Mouse (Mus musculus) forebrain, embryonic 16.5 days (tissue): Measurements from ENCODE around the gene Cd7. TPM values are rescaled to one million over a fixed set of nuclear protein-coding genes. Genes with fewer than 3 reads are reported as not detected.

Source experiments
- ATAC-seq: fragments of 200-750 bp; cut with Nextera tagmentation; 2 replicates; pipeline ENCODE4 v1.8.0; 2017; ENCODE audit warnings: mild to moderate bottlenecking, moderate library complexity
- H3K27ac ChIP-seq: fragments of 300-500 bp; sonication (generic); 2 replicates; pipeline ENCODE4 v1.5.1; 2014; ENCODE audit warnings: low read length, control low read depth
- H3K27me3 ChIP-seq: fragments of 300-500 bp; sonication (generic); replicated peaks from 2 replicates; pipeline ENCODE4 v1.6.1; 2014; ENCODE audit warnings: low read length; ENCODE audit not compliant: control insufficient read depth, insufficient read depth
- H3K36me3 ChIP-seq: fragments of 300-500 bp; sonication (generic); 2 replicates; pipeline ENCODE4 v1.6.1; 2014; ENCODE audit not compliant: control insufficient read depth, insufficient read depth
- H3K4me1 ChIP-seq: fragments of 300-500 bp; sonication (generic); replicated peaks from 2 replicates; pipeline ENCODE4 v1.6.1; 2014; ENCODE audit warnings: low read length; ENCODE audit not compliant: control insufficient read depth, insufficient read depth
- H3K4me2 ChIP-seq: fragments of 300-500 bp; sonication (generic); 2 replicates; pipeline ENCODE4 v1.6.1; 2014; ENCODE audit warnings: mild to moderate bottlenecking, low read length, control low read depth
- H3K4me3 ChIP-seq: fragments of 300-500 bp; sonication (generic); replicated peaks from 2 replicates; pipeline ENCODE4 v1.5.1; 2014; ENCODE audit warnings: mild to moderate bottlenecking, low read length, control low read depth
- H3K9ac ChIP-seq: fragments of 300-500 bp; sonication (generic); replicated peaks from 2 replicates; pipeline ENCODE4 v1.6.1; 2014; ENCODE audit warnings: low read depth, low read length, control low read depth
- H3K9me3 ChIP-seq: fragments of 300-500 bp; sonication (generic); 2 replicates; pipeline ENCODE4 v1.6.1; 2016; ENCODE audit warnings: low read length; ENCODE audit not compliant: control insufficient read depth
- WGBS: fragments of 180-500 bp; shearing (Covaris S2); extraction: QIAGEN DNeasy Blood & Tissue Kit; methylation state at CpG from one replicate; pipeline ENCODE4 v1.1.7; 2014; 5-methylcytosine and 5-hydroxymethylcytosine counted together
- polyA plus RNA-seq: library from polyadenylated mRNA; unstranded; fragments of >200 nt; fragmentation: Nextera tagmentation; extraction: Ambion mirVana; gene quantifications from 2 replicates; pipeline ENCODE4 v1.2.1, GENCODE M21; 2015

The Cd7 gene
- polyA plus RNA-seq, 1 experiment from 2014 or later = not detected

DNA sequence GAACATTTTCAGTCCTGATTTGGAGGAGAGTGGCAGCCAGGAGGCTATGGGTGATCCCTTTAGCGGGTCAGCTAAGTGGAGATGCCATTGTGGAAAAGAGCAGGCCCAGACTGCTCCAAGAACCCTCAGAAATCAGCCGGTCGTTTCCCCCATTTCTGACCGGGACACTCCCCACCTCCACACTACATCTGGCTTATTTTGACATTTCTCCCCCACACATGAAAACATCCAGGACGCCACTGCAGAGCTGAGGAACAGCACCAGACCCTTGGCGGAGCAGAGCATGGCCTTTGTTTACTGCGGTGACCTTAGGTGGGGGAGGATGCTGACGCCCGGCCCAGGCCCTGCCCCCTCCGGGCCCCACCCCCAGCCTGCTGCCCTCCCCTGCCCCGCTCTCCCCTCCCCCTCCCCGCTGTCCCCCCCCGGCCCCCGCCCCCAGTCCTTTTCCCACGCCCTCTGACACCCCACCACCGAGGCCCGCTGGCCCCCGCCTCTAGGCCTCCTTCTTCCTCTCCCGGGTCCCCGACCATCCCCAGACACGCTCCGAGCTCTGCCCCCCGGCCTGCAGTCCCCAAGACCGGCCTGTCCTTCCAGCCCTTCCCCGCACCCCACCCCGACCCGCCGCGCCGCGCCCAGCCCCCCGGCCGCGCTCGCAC is 49.0 kb downstream of the Cd7 start:
- no peaks in the 10 kb centered on the region for H3K9me3 ChIP-seq
- H3K27me3 ChIP-seq = no peaks in the 10 kb centered on the region
- 0 out of 2 replicates have a peak, but pooled peaks cover 2% of the 10 kb centered on the region for H3K36me3 ChIP-seq
- peak overlapping the region; percentile 92 for H3K4me3 ChIP-seq
- peak overlapping the region; percentile 93 for H3K27ac ChIP-seq
- peak overlapping the region; percentile 97 for H3K4me2 ChIP-seq
- peak overlapping the region; percentile 100 for H3K9ac ChIP-seq
- WGBS = under 1% methylated on average over 25 of the region's 35 CpGs
- peaks cover 38% of the 10 kb centered on the region for H3K4me1 ChIP-seq
- peak; percentile 32 for ATAC-seq

DNA sequence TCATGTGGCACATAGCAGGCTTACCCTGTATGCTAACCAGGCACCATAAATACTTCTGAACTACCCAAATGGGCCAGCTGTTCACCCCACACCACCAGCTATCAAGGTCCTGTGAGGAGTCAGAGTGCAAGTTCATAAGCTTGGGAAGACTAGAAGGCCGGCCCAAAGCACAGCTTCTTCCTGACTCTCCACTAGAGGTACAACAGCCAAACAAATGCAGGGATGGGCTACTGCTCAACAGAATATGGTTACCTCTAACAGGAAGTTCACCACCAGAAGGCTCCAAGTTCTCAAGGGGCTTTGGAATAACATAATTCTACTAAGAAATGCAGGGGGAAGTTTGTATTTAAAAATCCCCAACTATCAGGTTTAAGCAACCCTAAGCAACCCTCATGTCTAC is 49.7 kb downstream of the Cd7 start:
- Histone ChIP-seq H3K9me3 (no peaks in the 10 kb centered on the region), H3K36me3 (0 out of 2 replicates have a peak, but pooled peaks cover 2% of the 10 kb centered on the region), H3K4me1 (peaks cover 38% of the 10 kb centered on the region), H3K27ac (peak overlapping the region; percentile 93; the same call in 1 of the 2 replicates), H3K27me3 (no peaks in the 10 kb centered on the region), H3K4me3 (peak overlapping the region; percentile 92), H3K4me2 (peak overlapping the region; percentile 97), H3K9ac (peak overlapping the region; percentile 100)
- no peak for ATAC-seq
- WGBS = 25% methylated on average over 1 of the region's 1 CpGs

GRCm38 (mm10) chr11:120988410-120988809 is 50.8 kb downstream of the Cd7 start:
- Histone ChIP-seq H3K4me2 (peak overlapping the region; percentile 97), H3K9me3 (no peaks in the 10 kb centered on the region), H3K4me3 (no peak overlapping the region), H3K27me3 (no peaks in the 10 kb centered on the region), H3K9ac (no peak overlapping the region), H3K4me1 (peaks cover 38% of the 10 kb centered on the region), H3K27ac (no peak overlapping the region), H3K36me3 (0 out of 2 replicates have a peak, but pooled peaks cover 2% of the 10 kb centered on the region)
- ATAC-seq = no peak
- WGBS = 69% methylated on average over 4 of the region's 4 CpGs

- Histone ChIP-seq H3K4me2 (no peak overlapping the region), H3K9me3 (no peaks in the 10 kb centered on the region), H3K27me3 (no peaks in the 10 kb centered on the region), H3K4me1 (peaks cover 38% of the 10 kb centered on the region), H3K27ac (no peak overlapping the region), H3K4me3 (no peak overlapping the region), H3K9ac (no peak overlapping the region), H3K36me3 (peaks cover 9% of the 10 kb centered on the region)
- 86% methylated on average over 3 of the region's 3 CpGs for WGBS
- ATAC-seq = no peak
These were observed 51.6 kb downstream of the Cd7 start for GRCm38 (mm10) chr11:120987608-120988007.

Other genes with a start within 250 kb of the Cd7 start
- gene Dus1l, start 243.0 kb downstream of the Cd7 start, polyA plus RNA-seq = 53.4 and 56.9 TPM in 2 replicates
- 92.0 and 97.4 TPM in 2 replicates for gene Fasn, start 214.9 kb downstream of the Cd7 start, polyA plus RNA-seq
- 7.3 and 8.8 TPM in 2 replicates for gene Ccdc57, start 106.5 kb downstream of the Cd7 start, polyA plus RNA-seq
- 7.7 and 9.5 TPM in 2 replicates for gene Slc16a3, start 90.9 kb downstream of the Cd7 start, polyA plus RNA-seq
- 146 and 149 TPM in 2 replicates for gene Csnk1d, start 48.1 kb downstream of the Cd7 start, polyA plus RNA-seq
- not detected in 2 replicates for gene Sectm1b, start 24.2 kb upstream of the Cd7 start, polyA plus RNA-seq
- gene Sectm1a, start 41.8 kb upstream of the Cd7 start, polyA plus RNA-seq = not detected in 2 replicates
- not detected in 2 replicates for gene Tex19.2, start 79.3 kb upstream of the Cd7 start, polyA plus RNA-seq
- not detected in 2 replicates for gene Tex19.1, start 106.7 kb upstream of the Cd7 start, polyA plus RNA-seq
- gene Uts2r, start 120.9 kb upstream of the Cd7 start, polyA plus RNA-seq = 0.16 and 0.19 TPM in 2 replicates
- 14.8 and 22.9 TPM in 2 replicates for gene Hexdc, start 165.0 kb upstream of the Cd7 start, polyA plus RNA-seq
- 14.8 and 15.3 TPM in 2 replicates for gene Ogfod3, start 165.3 kb upstream of the Cd7 start, polyA plus RNA-seq
- gene Cybc1, start 189.9 kb upstream of the Cd7 start, polyA plus RNA-seq = 44.2 and 47.4 TPM in 2 replicates
- 108 and 114 TPM in 2 replicates for gene Narf, start 197.8 kb upstream of the Cd7 start, polyA plus RNA-seq
- 14.2 and 14.3 TPM in 2 replicates for gene Foxk2, start 220.6 kb upstream of the Cd7 start, polyA plus RNA-seq